Mouse (Mus musculus) brown adipose tissue, adult 24 weeks (tissue): ENCODE measurements around the gene Cep41. TPM values are rescaled to one million over a fixed set of nuclear protein-coding genes. Genes with fewer than 3 reads are reported as not detected.

Experiments used
- H3K27ac ChIP-seq: fragments of 200-500 bp; replicated peaks from 2 replicates; pipeline ENCODE4 v1.5.1; 2012; ENCODE audit warnings: low read depth, mild to moderate bottlenecking, low read length
- H3K4me1 ChIP-seq: fragments of 200-500 bp; 2 replicates; pipeline ENCODE4 v1.6.1; 2012; ENCODE audit warnings: low read length, mixed read lengths; ENCODE audit not compliant: control insufficient read depth, insufficient read depth, insufficient read length
- H3K4me3 ChIP-seq: fragments of 200-500 bp; 2 replicates; pipeline ENCODE4 v1.5.1; 2012; ENCODE audit warnings: low read depth, mild to moderate bottlenecking, low read length, moderate library complexity; ENCODE audit not compliant: insufficient read depth
- polyA plus RNA-seq: library from polyadenylated mRNA; stranded (reverse); fragments of >200 nt; gene quantifications from 2 replicates; pipeline ENCODE4 v1.2.4, GENCODE M21; 2012; ENCODE audit not compliant: missing spikeins, insufficient read depth, insufficient read length

The Cep41 gene
- polyA plus RNA-seq, 1 experiment: 4.8 TPM

GRCm38 (mm10) chr6:30673764-30674561, 19.6 kb downstream of the Cep41 start:
- Histone ChIP-seq H3K4me3 (peak overlapping the region; percentile 52), H3K27ac (no peak overlapping the region; the same call in 1 of the 2 replicates), H3K4me1 (peaks cover 4% of the 10 kb centered on the region)

- Histone ChIP-seq H3K27ac (no peak overlapping the region), H3K4me3 (no peak overlapping the region), H3K4me1 (peaks cover 4% of the 10 kb centered on the region)
These were observed 21.9 kb downstream of the Cep41 start for GRCm38 (mm10) chr6:30671696-30672095.

GRCm38 (mm10) chr6:30667585-30667984, 26.0 kb downstream of the Cep41 start:
- Histone ChIP-seq H3K4me3 (no peak overlapping the region), H3K27ac (no peak overlapping the region), H3K4me1 (no peaks in the 10 kb centered on the region)

- H3K4me1 ChIP-seq: no peaks in the 10 kb centered on the region
- H3K27ac ChIP-seq: no peak overlapping the region
These were observed 27.5 kb downstream of the Cep41 start for GRCm38 (mm10) chr6:30666043-30666442.

GRCm38 (mm10) chr6:30665296-30665695, 28.3 kb downstream of the Cep41 start:
- H3K27ac ChIP-seq: no peak overlapping the region

More at GRCm38 (mm10) chr6:30666043-30666442, 27.5 kb downstream of the Cep41 start:
- H3K4me3 ChIP-seq: no peak overlapping the region

GRCm38 (mm10) chr6:30664776-30665175, 28.8 kb downstream of the Cep41 start:
- Histone ChIP-seq H3K4me1 (no peaks in the 10 kb centered on the region), H3K27ac (no peak overlapping the region), H3K4me3 (no peak overlapping the region)

More at GRCm38 (mm10) chr6:30665296-30665695, 28.3 kb downstream of the Cep41 start:
- Histone ChIP-seq H3K4me1 (no peaks in the 10 kb centered on the region), H3K4me3 (no peak overlapping the region)

- H3K4me1 ChIP-seq: no peaks in the 10 kb centered on the region
- H3K27ac ChIP-seq: no peak overlapping the region
- no peak overlapping the region for H3K4me3 ChIP-seq
These were observed 34.9 kb downstream of the Cep41 start for GRCm38 (mm10) chr6:30658619-30659018.

GRCm38 (mm10) chr6:30657279-30657678, 36.3 kb downstream of the Cep41 start:
- H3K4me1 ChIP-seq: peaks cover 5% of the 10 kb centered on the region; the same call in 1 of the 2 replicates
- no peak overlapping the region for H3K27ac ChIP-seq
- no peak overlapping the region for H3K4me3 ChIP-seq

GRCm38 (mm10) chr6:30654932-30655331, 38.6 kb downstream of the Cep41 start:
- no peak overlapping the region for H3K4me3 ChIP-seq
- peaks cover 5% of the 10 kb centered on the region; the same call in 1 of the 2 replicates for H3K4me1 ChIP-seq
- no peak overlapping the region for H3K27ac ChIP-seq

- Histone ChIP-seq H3K27ac (no peak overlapping the region), H3K4me1 (peaks cover 8% of the 10 kb centered on the region; the same call in 1 of the 2 replicates), H3K4me3 (no peak overlapping the region)
These were observed 39.1 kb downstream of the Cep41 start for GRCm38 (mm10) chr6:30654402-30654859.

GRCm38 (mm10) chr6:30653518-30653917, 40.0 kb downstream of the Cep41 start:
- peaks cover 9% of the 10 kb centered on the region; the same call in 1 of the 2 replicates for H3K4me1 ChIP-seq
- no peak overlapping the region for H3K4me3 ChIP-seq
- H3K27ac ChIP-seq: no peak overlapping the region

- peak overlapping the region; percentile 58 for H3K27ac ChIP-seq
- no peak overlapping the region for H3K4me3 ChIP-seq
- peaks cover 9% of the 10 kb centered on the region; the same call in 1 of the 2 replicates for H3K4me1 ChIP-seq
These were observed 40.9 kb downstream of the Cep41 start for GRCm38 (mm10) chr6:30652425-30653188.

GRCm38 (mm10) chr6:30649651-30650296, 43.8 kb downstream of the Cep41 start:
- Histone ChIP-seq H3K4me1 (peaks cover 11% of the 10 kb centered on the region; the same call in 1 of the 2 replicates), H3K4me3 (no peak overlapping the region), H3K27ac (no peak overlapping the region)

- peaks cover 15% of the 10 kb centered on the region for H3K4me1 ChIP-seq
- H3K4me3 ChIP-seq: no peak overlapping the region
- H3K27ac ChIP-seq: peak overlapping the region; percentile 45; the same call in 1 of the 2 replicates
These were observed 48.2 kb downstream of the Cep41 start for GRCm38 (mm10) chr6:30645379-30645778.

GRCm38 (mm10) chr6:30644462-30644861, 49.1 kb downstream of the Cep41 start:
- Histone ChIP-seq H3K27ac (peak overlapping the region; percentile 69), H3K4me1 (peaks cover 13% of the 10 kb centered on the region), H3K4me3 (no peak overlapping the region)
